Mouse (Mus musculus): ENCODE measurements around the gene Speer1.
"Not testable (repeated sequence)": the region's sequence is repeated elsewhere in the genome, so short reads cannot be mapped to it uniquely, and the experiment has no call there.

The Speer1 gene

DNA sequence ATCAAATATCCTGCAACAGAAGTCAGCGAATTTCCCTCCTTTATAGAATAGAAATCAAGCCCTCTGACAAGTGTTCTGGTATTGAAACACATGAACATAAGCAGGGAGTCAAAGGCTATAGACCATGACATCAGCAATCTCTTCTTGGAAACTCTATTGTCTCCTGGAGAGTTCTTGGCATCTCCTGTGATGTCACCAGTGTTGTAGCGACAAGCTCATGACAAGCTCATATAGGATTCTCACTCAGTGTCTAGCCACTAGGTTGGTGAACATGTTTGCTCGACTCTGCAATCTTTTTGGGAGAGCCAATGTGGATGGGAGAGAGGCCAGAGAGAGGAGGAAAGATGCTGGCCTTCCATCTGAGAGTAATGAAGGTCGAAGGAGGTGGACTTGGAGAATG is at the start of gene Speer1:
Speer1 (plus strand) TSS at position 301 of the 400 bp plus-strand sequence.
- not testable (repeated sequence) for DNase-seq (ENCODE audit: low spot score in 2 of 2)
